Mouse (Mus musculus) cortical plate, adult 2 months (tissue): ENCODE data around the gene Rad54l. TPM values are rescaled to one million over a fixed set of nuclear protein-coding genes. Genes with fewer than 3 reads are reported as not detected.

Experiments used
- H3K27ac ChIP-seq: fragments of 200-500 bp; 2 replicates; pipeline ENCODE4 v1.5.1; 2012; ENCODE audit warnings: low read length, control low read depth, inconsistent platforms; ENCODE audit not compliant: insufficient read depth
- H3K4me1 ChIP-seq: fragments of 200-500 bp; 2 replicates; pipeline ENCODE4 v1.6.1; 2011; ENCODE audit warnings: low read length; ENCODE audit not compliant: control insufficient read depth, insufficient read depth
- H3K4me3 ChIP-seq: fragments of 200-500 bp; 2 replicates; pipeline ENCODE4 v1.5.1; 2011; ENCODE audit warnings: mild to moderate bottlenecking, low read length, control low read depth; ENCODE audit not compliant: insufficient read depth
- CTCF ChIP-seq: fragments of 200-500 bp; IDR thresholded peaks from 2 replicates; pipeline ENCODE4 v1.5.1; 2011; ENCODE audit warnings: mild to moderate bottlenecking, control low read depth, low read length; ENCODE audit not compliant: insufficient read depth; ENCODE audit errors: extremely low read depth
- POLR2A ChIP-seq: fragments of 200-500 bp; IDR thresholded peaks from 2 replicates; pipeline ENCODE4 v1.6.1; 2011; ENCODE audit warnings: mild to moderate bottlenecking, low read length, control low read depth; ENCODE audit not compliant: insufficient read depth; ENCODE audit errors: extremely low read depth
- polyA plus RNA-seq: library from polyadenylated mRNA; depleted of rRNA; stranded (reverse); fragments of >200 nt; gene quantifications from 2 replicates; pipeline ENCODE4 v1.2.3, GENCODE M21; 2012; rRNA removed

The Rad54l gene
- polyA plus RNA-seq, 1 experiment: 1.1 TPM

GRCm38 (mm10) chr4:116052526-116053293 lies 70.8 kb downstream of the Rad54l start:
- H3K4me1 ChIP-seq: no peaks in the 10 kb centered on the region
- no peak for TF ChIP-seq POLR2A
- TF ChIP-seq CTCF: peak; percentile 31; the same call in 1 of the 2 replicates
- H3K27ac ChIP-seq: no peak overlapping the region
- H3K4me3 ChIP-seq: peak overlapping the region; percentile 53

- Histone ChIP-seq H3K27ac (no peak overlapping the region), H3K4me3 (no peak overlapping the region), H3K4me1 (no peaks in the 10 kb centered on the region)
- TF ChIP-seq POLR2A (no peak), CTCF (no peak)
These were observed 74.3 kb downstream of the Rad54l start for GRCm38 (mm10) chr4:116049211-116049610.

DNA sequence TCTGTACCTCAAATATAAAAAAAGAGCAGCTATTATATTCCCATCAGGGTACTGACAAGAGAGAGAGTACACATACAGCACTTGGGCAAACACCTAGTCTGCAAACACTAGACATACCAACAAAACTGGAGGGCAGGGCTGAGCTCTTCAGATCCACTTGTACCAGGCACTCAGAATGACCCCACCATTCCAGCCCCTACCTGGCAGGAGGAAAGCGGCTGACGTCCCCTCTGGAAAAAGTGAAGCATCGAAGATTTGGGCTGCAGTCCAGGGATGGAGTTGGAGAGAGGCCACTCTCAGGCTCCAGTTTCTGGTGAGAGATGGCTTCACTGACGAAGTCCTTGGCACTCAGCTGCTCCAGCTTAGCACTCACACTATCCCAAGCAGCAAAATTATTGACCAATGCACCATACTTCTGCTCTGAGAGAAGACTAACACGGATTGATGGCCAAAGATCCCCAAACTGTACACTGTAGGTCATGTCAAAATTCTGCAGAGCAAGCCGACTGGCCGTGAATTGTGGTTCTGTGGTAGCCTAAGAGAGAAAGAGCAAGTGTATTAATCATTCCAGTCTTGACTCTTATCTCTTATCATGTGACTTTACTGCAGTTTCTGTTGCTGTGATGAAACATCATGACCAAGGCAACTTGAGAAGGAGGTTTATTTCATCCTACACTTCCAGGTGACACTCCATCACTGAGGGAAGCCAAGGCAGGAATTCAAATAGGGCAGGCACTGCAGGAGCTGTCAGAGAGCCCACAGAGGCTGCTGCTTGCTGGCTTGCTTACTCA lies 75.2 kb downstream of the Rad54l start:
- no peak for TF ChIP-seq POLR2A
- TF ChIP-seq CTCF: no peak
- Histone ChIP-seq H3K4me1 (no peaks in the 10 kb centered on the region), H3K4me3 (no peak overlapping the region), H3K27ac (no peak overlapping the region)

- Histone ChIP-seq H3K4me1 (no peaks in the 10 kb centered on the region), H3K27ac (no peak overlapping the region), H3K4me3 (no peak overlapping the region)
- TF ChIP-seq CTCF (no peak), POLR2A (no peak)
These were observed 75.8 kb downstream of the Rad54l start for GRCm38 (mm10) chr4:116047681-116048080.

GRCm38 (mm10) chr4:116046604-116047003 lies 76.9 kb downstream of the Rad54l start:
- H3K27ac ChIP-seq: no peak overlapping the region
- no peaks in the 10 kb centered on the region for H3K4me1 ChIP-seq
- TF ChIP-seq CTCF (no peak), POLR2A (no peak)
- H3K4me3 ChIP-seq: no peak overlapping the region

Other genes with a start within 250 kb of the Rad54l start
- gene Kncn, start 239.3 kb downstream of the Rad54l start, polyA plus RNA-seq: 0.06 and 0.21 TPM in 2 replicates
- not detected in 2 replicates for gene 6430628N08Rik, start 233.0 kb downstream of the Rad54l start, polyA plus RNA-seq
- 0.04 and 0.09 TPM in 2 replicates for gene Dmbx1, start 183.8 kb downstream of the Rad54l start, polyA plus RNA-seq
- gene Faah, start 105.8 kb downstream of the Rad54l start, polyA plus RNA-seq: 133 and 159 TPM in 2 replicates
- 8.8 and 9.4 TPM in 2 replicates for gene Nsun4, start 69.8 kb downstream of the Rad54l start, polyA plus RNA-seq
- 672 and 678 TPM in 2 replicates for gene Uqcrh, start 48.6 kb downstream of the Rad54l start, polyA plus RNA-seq
- 32.3 and 33.7 TPM in 2 replicates for gene Lrrc41, start 48.4 kb downstream of the Rad54l start, polyA plus RNA-seq
- 80.3 and 84.4 TPM in 2 replicates for gene Pomgnt1, start 150 bp upstream of the Rad54l start, polyA plus RNA-seq
- gene Lurap1, start 27.6 kb upstream of the Rad54l start, polyA plus RNA-seq: 14.2 TPM in 2 replicates
- 0.26 and 0.27 TPM in 2 replicates for gene Tspan1, start 43.9 kb upstream of the Rad54l start, polyA plus RNA-seq
- not detected in 2 replicates for gene 1700042G07Rik, start 49.7 kb upstream of the Rad54l start, polyA plus RNA-seq
- not detected in 2 replicates for gene Gm49337, start 49.7 kb upstream of the Rad54l start, polyA plus RNA-seq
- gene Pik3r3, start 97.9 kb upstream of the Rad54l start, polyA plus RNA-seq: 34.6 and 35.3 TPM in 2 replicates